Mouse (Mus musculus) liver, postnatal 0 days (tissue): ENCODE measurements around the gene Lrmp. TPM values are rescaled to one million over a fixed set of nuclear protein-coding genes. Genes with fewer than 3 reads are reported as not detected.

Experiments used
- ATAC-seq: fragments of 200-750 bp; cut with Nextera tagmentation; 2 replicates; pipeline ENCODE4 v1.8.0; 2017; ENCODE audit warnings: mild to moderate bottlenecking, moderate library complexity
- DNase-seq: peaks from one replicate; pipeline ENCODE4 v3.0.0-alpha.2; 2016
- H3K27ac ChIP-seq: fragments of 300-500 bp; sonication (generic); 2 replicates; pipeline ENCODE4 v1.5.1; 2014; ENCODE audit warnings: antibody characterized with exemption, moderate library complexity, mild to moderate bottlenecking, low read depth
- H3K27me3 ChIP-seq: fragments of 300-500 bp; sonication (generic); 2 replicates; pipeline ENCODE4 v1.6.1; 2014; ENCODE audit warnings: low read length, control low read depth, mixed read lengths; ENCODE audit not compliant: insufficient read depth
- H3K36me3 ChIP-seq: fragments of 300-500 bp; sonication (generic); replicated peaks from 2 replicates; pipeline ENCODE4 v1.6.1; 2014; ENCODE audit warnings: mild to moderate bottlenecking, control low read depth, low read length, moderate library complexity, mixed read lengths; ENCODE audit not compliant: insufficient read depth
- H3K4me1 ChIP-seq: fragments of 300-500 bp; sonication (generic); 2 replicates; pipeline ENCODE4 v1.6.1; 2014; ENCODE audit warnings: antibody characterized with exemption, mild to moderate bottlenecking, control low read depth; ENCODE audit not compliant: insufficient read depth
- H3K4me2 ChIP-seq: fragments of 300-500 bp; sonication (generic); 2 replicates; pipeline ENCODE4 v1.6.1; 2014; ENCODE audit warnings: low read depth, mild to moderate bottlenecking, low read length, moderate library complexity, mixed read lengths
- H3K4me3 ChIP-seq: fragments of 300-500 bp; sonication (generic); 2 replicates; pipeline ENCODE4 v1.5.1; 2014; ENCODE audit warnings: low read depth, low read length
- H3K9ac ChIP-seq: fragments of 300-500 bp; sonication (generic); replicated peaks from 2 replicates; pipeline ENCODE4 v1.6.1; 2014; ENCODE audit warnings: mild to moderate bottlenecking, moderate library complexity
- H3K9me3 ChIP-seq: fragments of 300-500 bp; sonication (generic); 2 replicates; pipeline ENCODE4 v1.6.1; 2016; ENCODE audit warnings: mild to moderate bottlenecking, control low read depth, low read length, mixed read lengths
- CTCF ChIP-seq: sonication (generic); IDR thresholded peaks from 2 replicates; pipeline ENCODE4 v1.5.1; 2016; ENCODE audit warnings: antibody characterized with exemption, low read depth
- EP300 ChIP-seq: IDR thresholded peaks from 2 replicates; pipeline ENCODE4 v1.6.1; 2016; ENCODE audit warnings: antibody characterized with exemption, low read depth, mild to moderate bottlenecking
- WGBS: fragments of 180-500 bp; shearing (Covaris S2); extraction: QIAGEN DNeasy Blood & Tissue Kit; methylation state at CpG from one replicate; pipeline ENCODE4 v1.1.7; 2014; ENCODE audit not compliant: insufficient replicate concordance; 5-methylcytosine and 5-hydroxymethylcytosine counted together
- polyA plus RNA-seq: library from polyadenylated mRNA; unstranded; fragments of >200 nt; fragmentation: Nextera tagmentation; extraction: Ambion mirVana; gene quantifications from 2 replicates; pipeline ENCODE4 v1.2.1, GENCODE M21; 2015

The Lrmp gene
- polyA plus RNA-seq, 1 experiment from 2014 or later, result 28.0 TPM

DNA sequence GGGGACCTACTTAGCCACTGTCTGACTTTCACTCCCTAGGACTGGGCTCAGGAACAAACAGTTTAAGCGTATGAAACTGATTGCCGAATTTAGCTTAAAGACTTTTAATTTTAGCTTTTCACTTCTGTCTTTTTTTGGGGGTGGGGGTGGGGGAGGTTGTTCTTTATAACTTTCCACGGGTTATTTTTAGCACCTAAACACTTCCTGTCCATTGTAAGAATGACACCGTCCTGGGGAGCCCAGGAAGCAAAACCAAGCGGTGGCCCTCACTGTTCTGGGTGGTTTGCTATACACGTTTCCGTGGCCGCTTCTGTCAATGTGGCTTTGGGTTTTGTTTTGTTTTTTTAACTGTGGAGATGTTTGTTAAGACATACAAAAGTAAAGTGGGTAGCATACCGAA lies 14.5 kb upstream of the Lrmp start:
- DNase-seq (no peak), ATAC-seq (peak; percentile 45; the same call in 1 of the 2 replicates)
- no peaks in the 10 kb centered on the region for H3K27me3 ChIP-seq
- no peaks in the 10 kb centered on the region for H3K4me1 ChIP-seq
- no peaks in the 10 kb centered on the region for H3K9me3 ChIP-seq
- 0 out of 2 replicates have a peak overlapping the region, but pooled peaks have one; percentile 15 for H3K4me2 ChIP-seq
- H3K9ac ChIP-seq, result no peak overlapping the region
- H3K36me3 ChIP-seq, result no peaks in the 10 kb centered on the region
- WGBS, result 27% methylated on average over 9 of the region's 9 CpGs
- peak overlapping the region; percentile 64 for H3K27ac ChIP-seq
- no peak overlapping the region for H3K4me3 ChIP-seq
- TF ChIP-seq EP300, result 0 out of 2 replicates have a peak, but pooled peaks have one; percentile 30
- TF ChIP-seq CTCF, result no peak

DNA sequence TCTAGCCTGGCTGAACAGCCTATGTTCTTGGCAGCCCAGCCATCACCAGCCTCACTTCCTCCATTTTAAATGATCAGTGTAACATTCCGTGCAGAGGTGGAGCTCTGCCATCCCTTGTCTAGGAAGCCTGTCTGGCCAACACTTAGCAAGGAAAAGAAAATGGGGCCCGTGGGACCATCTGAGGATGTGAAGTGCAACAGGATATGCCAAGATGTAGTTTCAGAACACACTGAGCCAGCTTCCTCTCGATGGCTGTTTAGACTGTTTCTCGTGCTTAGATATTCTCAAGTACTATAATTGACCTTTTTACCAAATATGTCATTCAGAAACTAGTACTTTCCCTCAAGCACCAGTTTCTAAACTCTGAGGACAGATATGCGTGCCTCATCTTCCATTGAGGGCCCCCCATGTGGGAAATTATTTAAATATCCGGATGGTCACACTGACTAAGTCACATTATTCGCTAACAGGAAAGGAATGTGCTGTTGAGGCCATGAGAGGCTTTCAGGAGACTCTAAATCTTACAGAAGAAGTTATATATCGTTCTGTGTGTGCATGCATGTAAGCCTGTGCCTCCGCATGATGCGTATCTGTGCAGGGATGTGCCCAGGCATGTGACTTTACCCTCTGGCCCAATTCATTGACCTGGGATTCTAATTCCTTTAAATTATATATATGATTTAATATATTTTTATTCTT lies 11.1 kb upstream of the Lrmp start:
- Histone ChIP-seq H3K27me3 (no peaks in the 10 kb centered on the region), H3K4me3 (no peak overlapping the region), H3K36me3 (no peaks in the 10 kb centered on the region), H3K27ac (peak overlapping the region; percentile 11; the same call in 1 of the 2 replicates), H3K9ac (no peak overlapping the region), H3K4me1 (no peaks in the 10 kb centered on the region), H3K9me3 (no peaks in the 10 kb centered on the region), H3K4me2 (no peak overlapping the region)
- 76% methylated on average over 10 of the region's 10 CpGs for WGBS
- TF ChIP-seq EP300 (no peak), CTCF (no peak)
- ATAC-seq (no peak), DNase-seq (no peak)

DNA sequence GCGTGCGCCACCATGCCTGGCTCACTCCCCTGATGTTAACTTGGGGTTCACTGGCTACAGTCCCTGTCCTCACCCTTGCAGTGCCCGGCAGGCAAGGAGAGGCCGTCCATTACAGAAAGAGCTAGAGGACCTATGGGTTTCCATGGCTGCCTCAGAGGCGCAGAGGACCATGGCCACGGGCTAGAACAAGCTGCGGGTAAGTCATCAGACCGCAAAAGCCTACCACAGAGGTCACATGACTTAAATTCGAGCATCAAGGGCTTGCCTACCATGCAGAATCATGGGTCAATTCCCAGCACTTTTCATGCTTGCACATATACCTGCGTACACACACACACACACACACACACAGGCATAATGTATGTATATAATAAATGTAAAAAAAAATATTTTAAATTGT lies 10.0 kb upstream of the Lrmp start:
- Histone ChIP-seq H3K36me3 (no peaks in the 10 kb centered on the region), H3K4me3 (no peak overlapping the region), H3K4me2 (no peak overlapping the region), H3K9me3 (peaks cover 3% of the 10 kb centered on the region; the same call in 1 of the 2 replicates), H3K4me1 (no peaks in the 10 kb centered on the region), H3K9ac (no peak overlapping the region), H3K27ac (peak overlapping the region; percentile 59), H3K27me3 (no peaks in the 10 kb centered on the region)
- no peak for DNase-seq
- ATAC-seq, result no peak
- 72% methylated on average over 10 of the region's 10 CpGs for WGBS
- TF ChIP-seq EP300 (no peak), CTCF (no peak)

DNA sequence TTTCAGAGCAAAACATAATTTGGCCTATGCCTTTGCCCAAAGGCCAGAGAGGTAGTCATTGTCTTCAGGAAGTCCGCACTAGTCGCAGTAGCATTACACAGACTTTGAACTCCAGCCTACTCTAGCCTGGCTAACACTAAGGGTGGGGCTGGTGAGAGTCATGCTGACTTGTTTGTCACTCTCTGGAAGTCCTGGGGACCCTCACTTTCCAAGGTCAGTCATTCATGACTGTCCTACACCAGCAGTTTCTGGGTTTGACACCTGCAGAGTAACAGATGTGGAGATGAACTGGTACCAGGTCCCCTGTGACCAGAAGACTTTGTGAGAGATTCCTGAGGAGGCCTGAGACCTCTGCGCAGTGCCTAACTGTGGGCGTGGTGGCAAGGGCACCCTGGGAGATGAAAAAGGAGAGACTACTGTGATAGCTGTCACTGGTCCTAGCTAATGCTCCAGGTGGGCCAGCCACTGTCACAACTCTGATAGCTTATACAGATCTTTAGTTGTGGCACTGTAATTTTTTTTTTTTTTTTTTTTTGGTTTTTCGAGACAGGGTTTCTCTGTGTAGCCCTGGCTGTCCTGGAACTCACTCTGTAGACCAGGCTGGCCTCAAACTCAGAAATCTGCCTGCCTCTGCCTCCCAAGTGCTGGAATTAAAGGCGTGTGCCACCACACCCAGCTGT lies 9.2 kb upstream of the Lrmp start:
- peaks cover 3% of the 10 kb centered on the region; the same call in 1 of the 2 replicates for H3K9me3 ChIP-seq
- no peak overlapping the region for H3K9ac ChIP-seq
- DNase-seq, result no peak
- H3K27ac ChIP-seq, result peak overlapping the region; percentile 59
- ATAC-seq, result peak; percentile 82
- no peak overlapping the region for H3K4me2 ChIP-seq
- H3K4me1 ChIP-seq, result no peaks in the 10 kb centered on the region
- 68% methylated on average over 5 of the region's 6 CpGs for WGBS
- TF ChIP-seq EP300 (peak; percentile 39; the same call in 1 of the 2 replicates), CTCF (no peak)
- no peaks in the 10 kb centered on the region for H3K36me3 ChIP-seq
- H3K27me3 ChIP-seq, result no peaks in the 10 kb centered on the region
- H3K4me3 ChIP-seq, result no peak overlapping the region

DNA sequence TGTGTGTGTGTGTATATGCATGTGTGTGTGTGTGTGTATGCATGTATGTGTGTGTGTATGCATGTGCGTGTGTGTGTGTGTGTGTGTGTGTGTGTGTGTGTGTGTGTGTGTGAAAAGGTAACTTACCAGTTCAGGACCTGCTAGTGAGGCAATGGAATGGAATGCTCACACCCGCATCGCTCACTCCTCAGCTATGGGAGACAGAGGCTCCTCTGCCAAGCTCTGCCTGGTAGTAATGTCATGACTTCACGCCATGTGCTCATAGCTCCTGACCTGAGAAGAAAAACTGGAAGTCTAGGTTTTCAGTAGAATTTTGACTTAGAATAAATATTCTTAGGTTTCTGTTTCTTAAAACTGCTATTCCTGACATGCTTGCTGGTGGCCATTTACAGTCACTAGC lies 4.7 kb upstream of the Lrmp start:
- H3K27ac ChIP-seq, result no peak overlapping the region
- no peak overlapping the region for H3K4me3 ChIP-seq
- no peaks in the 10 kb centered on the region; the same call in 1 of the 2 replicates for H3K4me1 ChIP-seq
- H3K9me3 ChIP-seq, result peaks cover 3% of the 10 kb centered on the region; the same call in 1 of the 2 replicates
- no peak for DNase-seq
- no peaks in the 10 kb centered on the region for H3K27me3 ChIP-seq
- no peak overlapping the region for H3K4me2 ChIP-seq
- no peaks in the 10 kb centered on the region for H3K36me3 ChIP-seq
- H3K9ac ChIP-seq, result no peak overlapping the region
- ATAC-seq, result no peak
- TF ChIP-seq CTCF, result no peak
- no peak for TF ChIP-seq EP300
- 86% methylated on average over 4 of the region's 4 CpGs for WGBS

DNA sequence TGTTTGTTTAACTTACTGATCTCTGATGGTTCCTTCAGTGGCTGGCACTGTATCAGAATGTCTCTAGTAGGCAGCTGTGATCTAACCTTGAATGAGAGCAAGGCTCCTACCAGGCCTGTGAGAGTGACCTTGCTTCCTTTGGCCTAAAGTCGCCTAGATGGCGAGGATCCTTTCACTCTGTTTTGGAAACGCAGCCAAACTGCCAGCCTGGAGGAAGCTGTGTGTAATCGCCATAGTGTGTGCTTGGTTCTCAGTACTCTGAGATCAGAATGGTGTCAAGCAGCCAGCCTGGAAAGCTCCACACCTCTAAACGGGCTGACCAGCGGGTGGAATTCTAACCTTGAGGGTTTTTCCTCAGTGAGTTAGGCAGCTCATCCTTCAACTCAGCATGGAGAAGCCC lies 2.6 kb upstream of the Lrmp start:
- DNase-seq (no peak), ATAC-seq (no peak)
- TF ChIP-seq CTCF (no peak), EP300 (no peak)
- no peak overlapping the region for H3K27ac ChIP-seq
- H3K9me3 ChIP-seq, result peaks cover 3% of the 10 kb centered on the region; the same call in 1 of the 2 replicates
- peaks cover 9% of the 10 kb centered on the region for H3K4me1 ChIP-seq
- H3K27me3 ChIP-seq, result no peaks in the 10 kb centered on the region
- H3K4me2 ChIP-seq, result no peak overlapping the region
- H3K36me3 ChIP-seq, result no peaks in the 10 kb centered on the region
- H3K4me3 ChIP-seq, result no peak overlapping the region
- 62% methylated on average over 6 of the region's 6 CpGs for WGBS
- H3K9ac ChIP-seq, result no peak overlapping the region
